Mouse (Mus musculus) liver, embryonic 14.5 days (tissue): ENCODE results near the gene Chrm3.

Experiments used
- CTCF ChIP-seq: IDR thresholded peaks from 2 replicates; pipeline ENCODE4 v1.5.1; 2016; ENCODE audit warnings: antibody characterized with exemption, low read depth, control low read depth
- EP300 ChIP-seq: IDR thresholded peaks from 2 replicates; pipeline ENCODE4 v1.6.1; 2016; ENCODE audit warnings: antibody characterized with exemption, low read depth

GRCm38 (mm10) chr13:10029944-10030343, 330.7 kb downstream of the Chrm3 start:
- TF ChIP-seq EP300, result no peak
- no peak for TF ChIP-seq CTCF
